Mouse (Mus musculus): Measurements from ENCODE around the gene Pik3r3. TPM values are rescaled to one million over a fixed set of nuclear protein-coding genes. Genes with fewer than 3 reads are reported as not detected.

Gene Pik3r3
- polyA plus RNA-seq (2012; rRNA removed) = 0.73 TPM in 2 replicates

DNA sequence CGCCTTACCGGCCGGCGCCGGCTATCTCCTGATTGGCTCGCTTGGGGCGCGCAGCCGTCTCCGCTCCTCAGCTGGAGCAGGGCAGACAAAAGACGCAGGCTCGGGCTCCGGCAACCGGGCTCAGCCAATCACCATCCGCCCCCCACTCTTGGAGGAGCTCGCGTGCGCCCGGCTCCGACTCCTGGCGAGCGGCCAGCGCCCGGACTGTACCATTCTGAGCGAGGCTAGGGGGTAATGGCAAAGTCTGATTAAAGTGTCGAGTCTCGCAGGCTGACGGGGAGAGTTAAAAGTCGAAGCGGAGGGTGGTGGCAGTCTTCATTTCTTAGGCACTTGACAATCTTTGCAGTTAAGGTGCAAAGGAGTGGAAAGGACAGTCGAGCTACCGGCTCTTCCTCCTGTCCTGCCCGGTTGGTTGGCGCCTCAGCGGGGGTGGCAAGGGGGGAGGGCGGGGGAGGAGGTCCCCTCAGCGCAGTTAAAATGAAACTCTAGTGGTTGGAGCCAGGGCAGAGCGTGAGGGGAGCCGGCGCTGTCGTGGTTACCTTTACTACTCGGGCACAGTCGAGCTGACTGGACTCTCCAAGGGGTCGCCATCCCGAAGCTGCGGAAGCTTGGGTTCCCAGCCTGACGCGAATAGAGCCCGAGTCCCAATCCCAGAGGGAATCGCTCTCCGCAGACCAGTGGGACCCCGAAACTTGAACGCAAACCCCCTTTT, at the start of gene Pik3r3:
Pik3r3 (plus strand) TSS at position 479 of the 712 bp plus-strand sequence.

DNA sequence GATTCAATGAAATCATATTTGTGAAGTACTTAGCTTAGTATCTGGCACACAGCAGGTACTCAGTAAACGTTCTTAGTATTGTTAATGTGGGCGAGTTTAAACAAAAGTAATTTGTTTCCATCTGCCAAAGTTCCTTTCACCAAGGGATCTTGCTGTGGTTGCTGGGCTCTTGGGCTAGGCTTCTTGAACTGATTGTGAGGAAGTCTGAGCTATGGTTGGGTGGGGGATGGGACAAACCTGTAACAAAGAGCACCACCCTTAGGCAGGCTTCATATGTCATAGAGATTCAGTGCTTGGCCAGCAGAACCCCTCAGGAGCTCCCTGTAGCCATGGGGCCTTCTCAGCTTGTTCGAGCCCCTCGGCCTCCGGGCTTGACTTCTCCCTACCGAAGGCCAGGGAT, 48.3 kb upstream of the Pik3r3 start, which contains the start of the genes 1700042G07Rik and Gm49337:
1700042G07Rik (plus strand) TSS at position 301 of the 400 bp plus-strand sequence.
Gm49337 (plus strand) TSS at position 313 of the 400 bp plus-strand sequence.

Other genes starting within 250 kb of the Pik3r3 start
- gene Faah, start 203.7 kb upstream of the Pik3r3 start, polyA plus RNA-seq (2012; rRNA removed) = 23.5 TPM in 2 replicates
- gene Nsun4, start 167.7 kb upstream of the Pik3r3 start, polyA plus RNA-seq (2012; rRNA removed) = 5.7 and 6.3 TPM in 2 replicates
- gene Uqcrh, start 146.5 kb upstream of the Pik3r3 start, polyA plus RNA-seq (2012; rRNA removed) = 317 and 391 TPM in 2 replicates
- gene Lrrc41, start 146.3 kb upstream of the Pik3r3 start, polyA plus RNA-seq (2012; rRNA removed) = 15.1 and 15.8 TPM in 2 replicates
- gene Rad54l, start 97.9 kb upstream of the Pik3r3 start, polyA plus RNA-seq (2012; rRNA removed) = 6.9 and 7.1 TPM in 2 replicates
- 10.5 TPM in 2 replicates for gene Pomgnt1, start 97.8 kb upstream of the Pik3r3 start, polyA plus RNA-seq (2012; rRNA removed)
- gene Lurap1, start 70.3 kb upstream of the Pik3r3 start, polyA plus RNA-seq (2012; rRNA removed) = 0.14 TPM in 2 replicates
- gene Tspan1, start 54.0 kb upstream of the Pik3r3 start, polyA plus RNA-seq (2012; rRNA removed) = 0.02 TPM in 2 replicates
- gene 1700042G07Rik, start 48.2 kb upstream of the Pik3r3 start, polyA plus RNA-seq (2012; rRNA removed) = not detected in 2 replicates
- not detected in 2 replicates for gene Gm49337, start 48.2 kb upstream of the Pik3r3 start, polyA plus RNA-seq (2012; rRNA removed)
- 6.7 and 8.6 TPM in 2 replicates for gene Mast2, start 242.6 kb downstream of the Pik3r3 start, polyA plus RNA-seq (2012; rRNA removed)